Mouse (Mus musculus) midbrain, embryonic 16.5 days (tissue): ENCODE data around the gene Cux1. TPM values are rescaled to one million over a fixed set of nuclear protein-coding genes. Genes with fewer than 3 reads are reported as not detected.

Experiments
- ATAC-seq: fragments of 200-750 bp; cut with Nextera tagmentation; 2 replicates; pipeline ENCODE4 v1.8.0; 2017; ENCODE audit warnings: moderate TSS enrichment
- H3K27ac ChIP-seq: fragments of 300-500 bp; sonication (generic); 2 replicates; pipeline ENCODE4 v1.5.1; 2014; ENCODE audit warnings: mild to moderate bottlenecking, low read length, mixed read lengths
- H3K27me3 ChIP-seq: fragments of 300-500 bp; sonication (generic); 2 replicates; pipeline ENCODE4 v1.6.1; 2014; ENCODE audit warnings: low read depth, low read length, mixed read lengths; ENCODE audit not compliant: control insufficient read depth, insufficient read depth
- H3K36me3 ChIP-seq: fragments of 300-500 bp; sonication (generic); 2 replicates; pipeline ENCODE4 v1.6.1; 2014; ENCODE audit warnings: mild to moderate bottlenecking, low read length, moderate library complexity, mixed read lengths; ENCODE audit not compliant: control insufficient read depth, insufficient read depth
- H3K4me1 ChIP-seq: fragments of 300-500 bp; sonication (generic); 2 replicates; pipeline ENCODE4 v1.6.1; 2014; ENCODE audit warnings: mild to moderate bottlenecking, low read length, mixed read lengths; ENCODE audit not compliant: control insufficient read depth, insufficient read depth
- H3K4me2 ChIP-seq: fragments of 300-500 bp; sonication (generic); 2 replicates; pipeline ENCODE4 v1.6.1; 2014; ENCODE audit warnings: mild to moderate bottlenecking, low read length, mixed read lengths
- H3K4me3 ChIP-seq: fragments of 300-500 bp; sonication (generic); 2 replicates; pipeline ENCODE4 v1.5.1; 2014; ENCODE audit warnings: low read depth, mild to moderate bottlenecking, low read length, moderate library complexity, mixed read lengths
- H3K9ac ChIP-seq: fragments of 300-500 bp; sonication (generic); 2 replicates; pipeline ENCODE4 v1.6.1; 2014; ENCODE audit warnings: low read depth, low read length, mixed read lengths
- H3K9me3 ChIP-seq: fragments of 300-500 bp; sonication (generic); replicated peaks from 2 replicates; pipeline ENCODE4 v1.6.1; 2014; ENCODE audit warnings: mild to moderate bottlenecking, low read length, mixed read lengths; ENCODE audit not compliant: control insufficient read depth, poor library complexity, severe bottlenecking
- WGBS: fragments of 180-500 bp; shearing (Covaris S2); extraction: QIAGEN DNeasy Blood & Tissue Kit; methylation state at CpG from one replicate; pipeline ENCODE4 v1.1.7; 2014; 5-methylcytosine and 5-hydroxymethylcytosine counted together
- polyA plus RNA-seq: library from polyadenylated mRNA; unstranded; fragments of >200 nt; fragmentation: Nextera tagmentation; extraction: Ambion mirVana; gene quantifications from 2 replicates; pipeline ENCODE4 v1.2.1, GENCODE M21; 2015

The Cux1 gene
- polyA plus RNA-seq, 1 experiment from 2014 or later, result 109 TPM

- H3K9me3 ChIP-seq, result no peaks in the 10 kb centered on the region
- H3K4me2 ChIP-seq, result no peak overlapping the region
- H3K9ac ChIP-seq, result no peak overlapping the region
- no peak overlapping the region for H3K4me3 ChIP-seq
- peaks cover 7% of the 10 kb centered on the region for H3K36me3 ChIP-seq
- 81% methylated on average over 1 of the region's 1 CpGs for WGBS
- no peaks in the 10 kb centered on the region for H3K27me3 ChIP-seq
- no peaks in the 10 kb centered on the region for H3K4me1 ChIP-seq
- H3K27ac ChIP-seq, result no peak overlapping the region
- no peak for ATAC-seq
Measured at GRCm38 (mm10) chr5:136334051-136334450, 233.2 kb downstream of the Cux1 start.

- H3K4me3 ChIP-seq, result no peak overlapping the region
- no peak overlapping the region for H3K9ac ChIP-seq
- no peaks in the 10 kb centered on the region for H3K9me3 ChIP-seq
- H3K4me1 ChIP-seq, result no peaks in the 10 kb centered on the region
- H3K4me2 ChIP-seq, result no peak overlapping the region
- H3K27me3 ChIP-seq, result no peaks in the 10 kb centered on the region
- ATAC-seq, result no peak
- H3K27ac ChIP-seq, result peak overlapping the region; percentile 50
- WGBS, result 57% methylated on average over 11 of the region's 11 CpGs
- H3K36me3 ChIP-seq, result peaks cover 7% of the 10 kb centered on the region
Measured at GRCm38 (mm10) chr5:136332786-136333462, 234.4 kb downstream of the Cux1 start.

GRCm38 (mm10) chr5:136327736-136328135 lies 239.6 kb downstream of the Cux1 start:
- Histone ChIP-seq H3K27ac (no peak overlapping the region), H3K9me3 (no peaks in the 10 kb centered on the region), H3K4me3 (no peak overlapping the region), H3K4me2 (no peak overlapping the region), H3K9ac (no peak overlapping the region), H3K36me3 (peaks cover 8% of the 10 kb centered on the region), H3K4me1 (no peaks in the 10 kb centered on the region), H3K27me3 (no peaks in the 10 kb centered on the region)
- 95% methylated on average over 2 of the region's 2 CpGs for WGBS
- no peak for ATAC-seq

GRCm38 (mm10) chr5:136326626-136327025 lies 240.7 kb downstream of the Cux1 start:
- no peaks in the 10 kb centered on the region for H3K4me1 ChIP-seq
- ATAC-seq, result no peak
- no peaks in the 10 kb centered on the region for H3K27me3 ChIP-seq
- H3K36me3 ChIP-seq, result peaks cover 8% of the 10 kb centered on the region; the same call in 1 of the 2 replicates
- H3K9me3 ChIP-seq, result no peaks in the 10 kb centered on the region
- 94% methylated on average over 13 of the region's 13 CpGs for WGBS
- no peak overlapping the region for H3K4me2 ChIP-seq
- no peak overlapping the region for H3K9ac ChIP-seq
- no peak overlapping the region for H3K27ac ChIP-seq
- H3K4me3 ChIP-seq, result no peak overlapping the region

GRCm38 (mm10) chr5:136324506-136324905 lies 242.8 kb downstream of the Cux1 start:
- H3K27ac ChIP-seq, result no peak overlapping the region
- ATAC-seq, result no peak

GRCm38 (mm10) chr5:136321378-136321777 lies 245.9 kb downstream of the Cux1 start:
- WGBS, result 81% methylated on average over 6 of the region's 6 CpGs
- Histone ChIP-seq H3K9ac (no peak overlapping the region), H3K9me3 (no peaks in the 10 kb centered on the region), H3K36me3 (peaks cover 10% of the 10 kb centered on the region; the same call in 1 of the 2 replicates), H3K27me3 (no peaks in the 10 kb centered on the region), H3K4me1 (no peaks in the 10 kb centered on the region), H3K4me3 (no peak overlapping the region), H3K27ac (no peak overlapping the region), H3K4me2 (no peak overlapping the region)
- no peak for ATAC-seq

More at GRCm38 (mm10) chr5:136324506-136324905, 242.8 kb downstream of the Cux1 start:
- peaks cover 8% of the 10 kb centered on the region; the same call in 1 of the 2 replicates for H3K36me3 ChIP-seq
- no peaks in the 10 kb centered on the region for H3K4me1 ChIP-seq
- no peak overlapping the region for H3K4me2 ChIP-seq
- H3K27me3 ChIP-seq, result no peaks in the 10 kb centered on the region
- 77% methylated on average over 4 of the region's 4 CpGs for WGBS
- H3K4me3 ChIP-seq, result no peak overlapping the region
- H3K9ac ChIP-seq, result no peak overlapping the region
- H3K9me3 ChIP-seq, result no peaks in the 10 kb centered on the region

- WGBS, result 93% methylated on average over 14 of the region's 14 CpGs
- H3K4me3 ChIP-seq, result no peak overlapping the region
- H3K4me2 ChIP-seq, result no peak overlapping the region
- no peak overlapping the region for H3K27ac ChIP-seq
- no peaks in the 10 kb centered on the region for H3K9me3 ChIP-seq
- ATAC-seq, result no peak
- no peaks in the 10 kb centered on the region for H3K4me1 ChIP-seq
- H3K27me3 ChIP-seq, result no peaks in the 10 kb centered on the region
- H3K36me3 ChIP-seq, result peaks cover 28% of the 10 kb centered on the region
- H3K9ac ChIP-seq, result no peak overlapping the region
Measured at GRCm38 (mm10) chr5:136312566-136312965, 254.7 kb downstream of the Cux1 start.

GRCm38 (mm10) chr5:136312166-136312565 lies 255.1 kb downstream of the Cux1 start:
- 79% methylated on average over 4 of the region's 4 CpGs for WGBS
- no peaks in the 10 kb centered on the region for H3K4me1 ChIP-seq
- H3K27ac ChIP-seq, result no peak overlapping the region
- peaks cover 30% of the 10 kb centered on the region for H3K36me3 ChIP-seq
- no peaks in the 10 kb centered on the region for H3K27me3 ChIP-seq
- no peak overlapping the region for H3K9ac ChIP-seq
- H3K4me3 ChIP-seq, result no peak overlapping the region
- ATAC-seq, result no peak
- H3K9me3 ChIP-seq, result no peaks in the 10 kb centered on the region
- H3K4me2 ChIP-seq, result no peak overlapping the region

GRCm38 (mm10) chr5:136306254-136306653 lies 261.0 kb downstream of the Cux1 start:
- no peak overlapping the region for H3K4me3 ChIP-seq
- no peak overlapping the region for H3K4me2 ChIP-seq
- no peak overlapping the region for H3K9ac ChIP-seq
- H3K27ac ChIP-seq, result no peak overlapping the region
- peaks cover 28% of the 10 kb centered on the region for H3K36me3 ChIP-seq
- 63% methylated on average over 5 of the region's 5 CpGs for WGBS
- ATAC-seq, result no peak
- no peaks in the 10 kb centered on the region for H3K27me3 ChIP-seq
- no peaks in the 10 kb centered on the region for H3K9me3 ChIP-seq
- peaks cover 2% of the 10 kb centered on the region for H3K4me1 ChIP-seq
